In genomic region chr19:8944750-8945149, GRCm38 (mm10) we compare ENCODE assay signal across 8 mouse cellular contexts. TPM values are rescaled to one million over a fixed set of nuclear protein-coding genes. Genes with fewer than 3 reads are reported as not detected.
DNase-seq lines count a peak whose midpoint lies in the region; ATAC-seq lines count a peak whose summit lies in the region.

No protein-coding gene starts in this region.

- peak; percentile 83 for DNase-seq in urinary bladder, postnatal 14 days (ENCODE audit: low spot score)
- DNase-seq in urinary bladder, adult 18-20 months (ENCODE audit: low spot score in 2 of 2) = no peak
- peak; percentile 86 for DNase-seq in lung, postnatal 36 days
- DNase-seq in left cerebral cortex, adult 9 months (ENCODE audit: low spot score in 2 of 2) = no peak

- no peaks in the 10 kb centered on the region for H3K9me3 ChIP-seq in embryonic facial prominence, embryonic 12.5 days
- no peaks in the 10 kb centered on the region for H3K9me3 ChIP-seq in heart, embryonic 12.5 days (replicated peaks)
- no peaks in the 10 kb centered on the region for H3K9me3 ChIP-seq in kidney, embryonic 15.5 days (replicated peaks)
- H3K9me3 ChIP-seq in stomach, embryonic 14.5 days (ENCODE audit: control insufficient read depth, low read depth, low read length) = no peaks in the 10 kb centered on the region

- H3K4me1 ChIP-seq in embryonic facial prominence, embryonic 12.5 days = peaks cover 30% of the 10 kb centered on the region
- peaks cover 35% of the 10 kb centered on the region for H3K4me1 ChIP-seq in heart, embryonic 12.5 days (replicated peaks)
- peaks cover 45% of the 10 kb centered on the region for H3K4me1 ChIP-seq in kidney, embryonic 15.5 days
- peaks cover 24% of the 10 kb centered on the region for H3K4me1 ChIP-seq in stomach, embryonic 14.5 days (ENCODE audit: control insufficient read depth, insufficient read depth, low read length)

- H3K4me3 ChIP-seq in embryonic facial prominence, embryonic 12.5 days = peak overlapping the region; percentile 24
- H3K4me3 ChIP-seq in heart, embryonic 12.5 days = peak overlapping the region; percentile 18
- peak overlapping the region; percentile 35 for H3K4me3 ChIP-seq in kidney, embryonic 15.5 days (replicated peaks)
- H3K4me3 ChIP-seq in stomach, embryonic 14.5 days (ENCODE audit: low read depth, low read length) = peak overlapping the region; percentile 15; the same call in 1 of the 2 replicates

- H3K27me3 ChIP-seq in embryonic facial prominence, embryonic 12.5 days = no peaks in the 10 kb centered on the region
- H3K27me3 ChIP-seq in heart, embryonic 12.5 days (replicated peaks) = no peaks in the 10 kb centered on the region
- H3K27me3 ChIP-seq in kidney, embryonic 15.5 days = no peaks in the 10 kb centered on the region
- H3K27me3 ChIP-seq in stomach, embryonic 14.5 days (ENCODE audit: control insufficient read depth, insufficient read depth, low read length) = no peaks in the 10 kb centered on the region

- 0 out of 2 replicates have a peak overlapping the region, but pooled peaks have one; percentile 7 for H3K27ac ChIP-seq in embryonic facial prominence, embryonic 12.5 days
- peak overlapping the region; percentile 13 for H3K27ac ChIP-seq in heart, embryonic 12.5 days (ENCODE audit: poor library complexity, severe bottlenecking)
- H3K27ac ChIP-seq in kidney, embryonic 15.5 days = peak overlapping the region; percentile 33
- H3K27ac ChIP-seq in stomach, embryonic 14.5 days (ENCODE audit: low read length) = no peak overlapping the region

- 35% methylated on average over 5 of the region's 5 CpGs for WGBS in embryonic facial prominence, embryonic 12.5 days
- 39% methylated on average over 5 of the region's 5 CpGs for WGBS in heart, embryonic 12.5 days
- 20% methylated on average over 5 of the region's 5 CpGs for WGBS in kidney, embryonic 15.5 days
- 23% methylated on average over 5 of the region's 5 CpGs for WGBS in stomach, embryonic 14.5 days

- H3K4me2 ChIP-seq in embryonic facial prominence, embryonic 12.5 days (replicated peaks) = peak overlapping the region; percentile 72
- peak overlapping the region; percentile 50 for H3K4me2 ChIP-seq in heart, embryonic 12.5 days
- peak overlapping the region; percentile 72 for H3K4me2 ChIP-seq in kidney, embryonic 15.5 days
- H3K4me2 ChIP-seq in stomach, embryonic 14.5 days (replicated peaks; ENCODE audit: low read depth, low read length) = peak overlapping the region; percentile 64

- H3K36me3 ChIP-seq in embryonic facial prominence, embryonic 12.5 days = peaks cover 64% of the 10 kb centered on the region
- H3K36me3 ChIP-seq in heart, embryonic 12.5 days = peaks cover 60% of the 10 kb centered on the region
- H3K36me3 ChIP-seq in kidney, embryonic 15.5 days = peaks cover 64% of the 10 kb centered on the region
- H3K36me3 ChIP-seq in stomach, embryonic 14.5 days (ENCODE audit: control insufficient read depth, insufficient read depth, low read length) = peaks cover 50% of the 10 kb centered on the region

- ATAC-seq in embryonic facial prominence, embryonic 12.5 days (ENCODE audit: insufficient number of reproducible peaks, insufficient read depth, low FRiP score, low TSS enrichment) = no peak
- no peak for ATAC-seq in heart, embryonic 12.5 days (ENCODE audit: insufficient number of reproducible peaks, low FRiP score)
- no peak for ATAC-seq in kidney, embryonic 15.5 days (replicated peaks; ENCODE audit: low FRiP score)
- no peak for ATAC-seq in stomach, embryonic 14.5 days (ENCODE audit: insufficient number of reproducible peaks, insufficient read depth, low FRiP score, low read depth)

- H3K9ac ChIP-seq in embryonic facial prominence, embryonic 12.5 days = peak overlapping the region; percentile 36; the same call in 1 of the 2 replicates
- peak overlapping the region; percentile 33; the same call in 1 of the 2 replicates for H3K9ac ChIP-seq in heart, embryonic 12.5 days
- H3K9ac ChIP-seq in kidney, embryonic 15.5 days = peak overlapping the region; percentile 26; the same call in 1 of the 2 replicates
- H3K9ac ChIP-seq in stomach, embryonic 14.5 days (replicated peaks; ENCODE audit: low read depth, low read length) = 0 out of 2 replicates have a peak overlapping the region, but pooled peaks have one; percentile 10

RNA-seq across cellular contexts. Expression of gene Mta2, which starts 3.1 kb away (rescaled TPM):
- polyA plus RNA-seq in embryonic facial prominence, embryonic 12.5 days (2016; fragmentation: Nextera tagmentation; extraction: Ambion mirVana) = 202 and 211 TPM in 2 replicates
- polyA plus RNA-seq in heart, embryonic 12.5 days (2016; fragmentation: Nextera tagmentation; extraction: Ambion mirVana) = 106 and 115 TPM in 2 replicates
- 166 and 168 TPM in 2 replicates for polyA plus RNA-seq in kidney, embryonic 15.5 days (2015; fragmentation: Nextera tagmentation; extraction: Ambion mirVana)
- polyA plus RNA-seq in stomach, embryonic 14.5 days (2014; fragmentation: Nextera tagmentation; extraction: Ambion mirVana) = 41.5 and 45.3 TPM in 2 replicates

RNA-seq across cellular contexts. Expression of gene Tut1, which starts 8.9 kb away (rescaled TPM):
- polyA plus RNA-seq in embryonic facial prominence, embryonic 12.5 days (2016; fragmentation: Nextera tagmentation; extraction: Ambion mirVana) = 35.6 and 38.1 TPM in 2 replicates
- polyA plus RNA-seq in heart, embryonic 12.5 days (2016; fragmentation: Nextera tagmentation; extraction: Ambion mirVana) = 17.1 and 19.4 TPM in 2 replicates
- 32.9 and 33.5 TPM in 2 replicates for polyA plus RNA-seq in kidney, embryonic 15.5 days (2015; fragmentation: Nextera tagmentation; extraction: Ambion mirVana)
- polyA plus RNA-seq in stomach, embryonic 14.5 days (2014; fragmentation: Nextera tagmentation; extraction: Ambion mirVana) = 27.2 and 27.6 TPM in 2 replicates

RNA-seq across cellular contexts. Expression of gene Eml3, which starts 15.4 kb away (rescaled TPM):
- polyA plus RNA-seq in embryonic facial prominence, embryonic 12.5 days (2016; fragmentation: Nextera tagmentation; extraction: Ambion mirVana) = 29.0 and 29.7 TPM in 2 replicates
- polyA plus RNA-seq in heart, embryonic 12.5 days (2016; fragmentation: Nextera tagmentation; extraction: Ambion mirVana) = 13.3 and 13.5 TPM in 2 replicates
- polyA plus RNA-seq in kidney, embryonic 15.5 days (2015; fragmentation: Nextera tagmentation; extraction: Ambion mirVana) = 28.7 and 33.5 TPM in 2 replicates
- polyA plus RNA-seq in stomach, embryonic 14.5 days (2014; fragmentation: Nextera tagmentation; extraction: Ambion mirVana) = 16.8 and 18.2 TPM in 2 replicates

RNA-seq across cellular contexts. Expression of gene Rom1, which starts 15.6 kb away (rescaled TPM):
- 2.7 and 3.0 TPM in 2 replicates for polyA plus RNA-seq in embryonic facial prominence, embryonic 12.5 days (2016; fragmentation: Nextera tagmentation; extraction: Ambion mirVana)
- 2.4 and 2.5 TPM in 2 replicates for polyA plus RNA-seq in heart, embryonic 12.5 days (2016; fragmentation: Nextera tagmentation; extraction: Ambion mirVana)
- 3.9 and 4.9 TPM in 2 replicates for polyA plus RNA-seq in kidney, embryonic 15.5 days (2015; fragmentation: Nextera tagmentation; extraction: Ambion mirVana)
- polyA plus RNA-seq in stomach, embryonic 14.5 days (2014; fragmentation: Nextera tagmentation; extraction: Ambion mirVana) = 1.0 and 2.0 TPM in 2 replicates

RNA-seq across cellular contexts. Expression of gene Eef1g, which starts 22.1 kb away (rescaled TPM):
- polyA plus RNA-seq in embryonic facial prominence, embryonic 12.5 days (2016; fragmentation: Nextera tagmentation; extraction: Ambion mirVana) = 471 and 477 TPM in 2 replicates
- polyA plus RNA-seq in heart, embryonic 12.5 days (2016; fragmentation: Nextera tagmentation; extraction: Ambion mirVana) = 281 and 282 TPM in 2 replicates
- polyA plus RNA-seq in kidney, embryonic 15.5 days (2015; fragmentation: Nextera tagmentation; extraction: Ambion mirVana) = 467 and 476 TPM in 2 replicates
- 469 and 470 TPM in 2 replicates for polyA plus RNA-seq in stomach, embryonic 14.5 days (2014; fragmentation: Nextera tagmentation; extraction: Ambion mirVana)

Comparison
In these comparisons a context has a peak if more than half of its experiments do, and no peak if none do; other contexts are left out.
1. DNase-seq: peak in urinary bladder, postnatal 14 days (single experiment) and lung, postnatal 36 days (single experiment); none in urinary bladder, adult 18-20 months (0 of 2) and left cerebral cortex, adult 9 months (0 of 2).
2. Peak in every context shown above with its lines, with median percentiles within 50 percentile points of each other: H3K4me2 ChIP-seq, H3K4me3 ChIP-seq and H3K9ac ChIP-seq.